ENCODE assay signal across 8 mouse cellular contexts in genomic region chr6:86403728-86404099, GRCm38 (mm10). TPM values are rescaled to one million over a fixed set of nuclear protein-coding genes. Genes with fewer than 3 reads are reported as not detected.
DNase-seq lines count a peak whose midpoint lies in the region; ATAC-seq and TF ChIP-seq lines count a peak whose summit lies in the region.

No protein-coding gene starts in this region.

- no peak for TF ChIP-seq POLR2A in heart, adult 2 months (IDR thresholded peaks at IDR 0.05; ENCODE audit: insufficient read depth, low read depth, low read length)

- H3K27me3 ChIP-seq in heart, adult 2 months (ENCODE audit: control insufficient read depth, insufficient read depth, low read length), result no peaks in the 10 kb centered on the region

- TF ChIP-seq EP300 in heart, adult 2 months (IDR thresholded peaks at IDR 0.05; ENCODE audit: insufficient read depth, low read depth, low read length), result no peak

- peak overlapping the region; percentile 79 for H3K4me3 ChIP-seq in heart, adult 2 months

- DNase-seq in heart, adult 2 months, result peak in 1 of 2 experiments; percentile 91
- DNase-seq in heart, postnatal 25 days (ENCODE audit: low spot score), result no peak
- DNase-seq in cerebellum, postnatal 36 days, result peak; percentile 90 to 98
- DNase-seq in frontal cortex, postnatal 36 days (ENCODE audit: low spot score in 2 of 2), result peak; percentile 96 to 98
- DNase-seq in left cerebral cortex, postnatal 36 days (ENCODE audit: low spot score in 2 of 2), result peak; percentile 85 to 92
- peak; percentile 88 for DNase-seq in mesoderm, embryonic 11.5 days (ENCODE audit: low read depth, low spot score)
- DNase-seq in spleen, adult 12 weeks (ENCODE audit: low spot score), result peak; percentile 79

- ATAC-seq in inflammation-experienced regulatory T-cells, adult 6 months, result peak; percentile 47

- peaks cover 13% of the 10 kb centered on the region for H3K36me3 ChIP-seq in heart, adult 2 months (ENCODE audit: control insufficient read depth, insufficient read depth, low read length)

- H3K79me2 ChIP-seq in heart, adult 2 months (replicated peaks; ENCODE audit: control insufficient read depth, insufficient read depth, low read length), result no peaks in the 10 kb centered on the region

- peak overlapping the region; percentile 95 for H3K27ac ChIP-seq in heart, adult 2 months

- TF ChIP-seq CTCF in heart, adult 2 months (IDR thresholded peaks at IDR 0.05), result no peak

- WGBS in heart, adult 2 months, result 1% methylated on average over 15 of the region's 15 CpGs

- peaks cover 4% of the 10 kb centered on the region for H3K4me1 ChIP-seq in heart, adult 2 months (ENCODE audit: control insufficient read depth, insufficient read depth, low read length)

- no peak overlapping the region for H3K9ac ChIP-seq in heart, adult 2 months (ENCODE audit: low read depth, low read length)

- intact Hi-C loops in heart, adult 2 months (cut with DNase I), result loop anchor here (2.0 to 5.0 kb wide), 3 partner anchors 35 to 276 kb away; partner anchors contain the start of gene C87436
- intact Hi-C loops in heart, postnatal 25 days (cut with DNase I), result loop anchor here (2.0 to 5.0 kb wide), 3 partner anchors 39 to 276 kb away; partner anchors contain the start of gene Fam136a
- intact Hi-C loops in left cerebral cortex, postnatal 36 days (cut with DNase I), result no loop called here

RNA-seq across cellular contexts. Expression of gene Tia1, which starts 0.3 kb away (rescaled TPM):
- 10 to 100 TPM; 22.4 to 23.7 TPM for total RNA-seq in heart, adult 2 months (2021)
- 13.1 and 27.9 TPM in 2 replicates for polyA plus RNA-seq in heart, adult 2 months (2012; rRNA removed)
- total RNA-seq in heart, postnatal 25 days (2021), result 10 to 100 TPM; 26.6 to 27.1 TPM
- 100 to 1,000 TPM in 2 of 3 experiments, 10 to 100 TPM in 1; 85.7 to 110 (median 100) TPM for polyA plus RNA-seq in inflammation-experienced regulatory T-cells, adult 6 months (2017; shearing (Covaris generic))
- 100 to 1,000 TPM in 1 of 2 experiments, 10 to 100 TPM in 1; 76.1 to 145 TPM for total RNA-seq in left cerebral cortex, postnatal 36 days (2021)

RNA-seq across cellular contexts. Expression of gene Pcyox1, which starts 6.8 kb away (rescaled TPM):
- 10 to 100 TPM; 69.6 to 82.5 TPM for total RNA-seq in heart, adult 2 months (2021)
- 30.3 and 55.6 TPM in 2 replicates for polyA plus RNA-seq in heart, adult 2 months (2012; rRNA removed)
- 10 to 100 TPM; 62.1 to 72.9 TPM for total RNA-seq in heart, postnatal 25 days (2021)
- polyA plus RNA-seq in inflammation-experienced regulatory T-cells, adult 6 months (2017; shearing (Covaris generic)), result 10 to 100 TPM in 1 of 3 experiments, 1 to 10 TPM in 2; 6.1 to 11.8 (median 6.8) TPM
- 100 to 1,000 TPM; 106 to 124 TPM for total RNA-seq in left cerebral cortex, postnatal 36 days (2021)

RNA-seq across cellular contexts. Expression of gene Gm44790, which starts 22.7 kb away (rescaled TPM):
- total RNA-seq in heart, adult 2 months (2021), result not detected
- not detected in 2 replicates for polyA plus RNA-seq in heart, adult 2 months (2012; rRNA removed)
- under 1 TPM in 1 of 2 experiments, not detected in 1; 0.36 TPM for total RNA-seq in heart, postnatal 25 days (2021)
- not detected for polyA plus RNA-seq in inflammation-experienced regulatory T-cells, adult 6 months (2017; shearing (Covaris generic))
- not detected for total RNA-seq in left cerebral cortex, postnatal 36 days (2021)

RNA-seq across cellular contexts. Expression of gene Snrpg, which starts 32.6 kb away (rescaled TPM):
- 10 to 100 TPM; 41.9 to 42.0 TPM for total RNA-seq in heart, adult 2 months (2021)
- 22.7 and 32.3 TPM in 2 replicates for polyA plus RNA-seq in heart, adult 2 months (2012; rRNA removed)
- 10 to 100 TPM; 45.9 to 49.7 TPM for total RNA-seq in heart, postnatal 25 days (2021)
- 100 to 1,000 TPM; 402 to 450 (median 421) TPM for polyA plus RNA-seq in inflammation-experienced regulatory T-cells, adult 6 months (2017; shearing (Covaris generic))
- 10 to 100 TPM; 55.8 to 66.0 TPM for total RNA-seq in left cerebral cortex, postnatal 36 days (2021)

RNA-seq across cellular contexts. Expression of gene C87436, which starts 34.5 kb away (rescaled TPM):
- 10 to 100 TPM in 1 of 2 experiments, 1 to 10 TPM in 1; 8.9 to 11.0 TPM for total RNA-seq in heart, adult 2 months (2021)
- polyA plus RNA-seq in heart, adult 2 months (2012; rRNA removed), result 8.6 and 10.7 TPM in 2 replicates
- 10 to 100 TPM in 1 of 2 experiments, 1 to 10 TPM in 1; 9.1 to 12.4 TPM for total RNA-seq in heart, postnatal 25 days (2021)
- polyA plus RNA-seq in inflammation-experienced regulatory T-cells, adult 6 months (2017; shearing (Covaris generic)), result 10 to 100 TPM; 20.2 to 39.5 (median 34.5) TPM
- total RNA-seq in left cerebral cortex, postnatal 36 days (2021), result 10 to 100 TPM; 21.5 to 22.0 TPM
